Mouse (Mus musculus): ENCODE measurements at regions not wholly inside any gene's neighbourhood (a gene's known extent, or its start where the extent isn't known, plus 50 kb on each side); places are given as distances from the start of the nearest gene placed in this dataset.

GRCm38 (mm10) chr2:146763522-146764144 lies 92.0 kb upstream of the Kiz start:
- DNase-seq (ENCODE audit: extremely low read depth), result no peak
- in situ Hi-C loops (cut with MboI; ENCODE audit: low pct_ligation_motif_present, low pct_unique_long_range_greater_than_20kb, low sequenced_read_pairs), result no loop called here
- dilution Hi-C loops (cut with MboI; ENCODE audit: extremely low pct_ligation_motif_present, extremely low pct_unique_long_range_greater_than_20kb, low sequenced_read_pairs), result no loop called here
- Histone ChIP-seq H3K79me2 (replicated peaks; ENCODE audit: control insufficient read depth, extremely low read depth, insufficient read depth, poor library complexity, severe bottlenecking) (no peaks in the 10 kb centered on the region), H3K27ac (ENCODE audit: insufficient read depth, low read depth) (no peak overlapping the region), H3K9ac (ENCODE audit: insufficient read depth, low read depth) (no peak overlapping the region), H3K9me3 (replicated peaks; ENCODE audit: low read length) (no peaks in the 10 kb centered on the region), H3K4me2 (ENCODE audit: insufficient read depth, low read depth, poor library complexity, severe bottlenecking) (no peak overlapping the region), H3K4me3 (replicated peaks in 1 of 3; ENCODE audit: low read depth in 2 of 3, low read length in 2 of 3, poor library complexity in 1 of 3) (no peak overlapping the region), H3K27me3 (replicated peaks) (no peaks in the 10 kb centered on the region), H3K4me1 (ENCODE audit: control insufficient read depth in 1 of 2, insufficient read depth in 2 of 2) (peaks cover 0 to under 1% of the 10 kb centered on the region in 2 experiments; a peak in 1 of 4 replicates), H3K36me3 (replicated peaks in 1 of 2; ENCODE audit: control insufficient read depth in 1 of 2, insufficient read depth in 1 of 2, low read length in 1 of 2) (no peaks in the 10 kb centered on the region)
- TF ChIP-seq USF1 (IDR thresholded peaks at IDR 0.05; ENCODE audit: low read depth, low read length) (no peak), TCF12 (IDR thresholded peaks at IDR 0.05; ENCODE audit: low read depth, low read length) (no peak), RAD21 (IDR thresholded peaks at IDR 0.05; ENCODE audit: low read depth, low read length) (no peak), TBP (conservative IDR thresholded peaks at IDR 0.05; ENCODE audit: low read depth, low read length) (no peak), NRF1 (IDR thresholded peaks at IDR 0.05; ENCODE audit: low read depth, low read length) (no peak), ZMIZ1 (IDR thresholded peaks at IDR 0.05; ENCODE audit: low read depth, low read length) (no peak), SIN3A (IDR thresholded peaks at IDR 0.05; ENCODE audit: low read length) (no peak), POLR2AphosphoS2 (IDR thresholded peaks at IDR 0.05; ENCODE audit: low read depth, low read length) (no peak), MEF2A (IDR thresholded peaks at IDR 0.05; ENCODE audit: borderline replicate concordance, low read depth, low read length) (no peak), CHD2 (IDR thresholded peaks at IDR 0.05; ENCODE audit: low read length) (no peak), IRF4 (IDR thresholded peaks at IDR 0.05; ENCODE audit: low read depth, low read length) (no peak), ELF1 (IDR thresholded peaks at IDR 0.05; ENCODE audit: low read depth, low read length) (no peak), EP300 (IDR thresholded peaks at IDR 0.05; ENCODE audit: low read length) (no peak), NELFE (IDR thresholded peaks at IDR 0.05; ENCODE audit: low read depth, low read length) (no peak), CTCF (conservative IDR thresholded peaks at IDR 0.05 in 1 of 2, IDR thresholded peaks at IDR 0.05 in 1 of 2; ENCODE audit: low read depth in 2 of 2, low read length in 2 of 2) (no peak), MAX (IDR thresholded peaks at IDR 0.05; ENCODE audit: low read length) (no peak), RCOR1 (conservative IDR thresholded peaks at IDR 0.05; ENCODE audit: low read depth, low read length) (no peak), BHLHE40 (IDR thresholded peaks at IDR 0.05; ENCODE audit: low read depth, low read length) (no peak)

- no peaks in the 10 kb centered on the region for H3K79me2 ChIP-seq (replicated peaks; ENCODE audit: control insufficient read depth, extremely low read depth, insufficient read depth, poor library complexity, severe bottlenecking)
- DNase-seq (ENCODE audit: extremely low read depth), result no peak
- H3K4me3 ChIP-seq (replicated peaks in 1 of 3; ENCODE audit: low read depth in 2 of 3, low read length in 2 of 3, poor library complexity in 1 of 3), result no peak overlapping the region
- H3K27me3 ChIP-seq (replicated peaks), result no peaks in the 10 kb centered on the region
- H3K4me1 ChIP-seq (ENCODE audit: control insufficient read depth in 1 of 2, insufficient read depth in 2 of 2), result peaks cover 0 to 5% of the 10 kb centered on the region in 2 experiments; a peak in 1 of 4 replicates
- no peaks in the 10 kb centered on the region for H3K9me3 ChIP-seq (replicated peaks; ENCODE audit: low read length)
- no peaks in the 10 kb centered on the region for H3K36me3 ChIP-seq (replicated peaks in 1 of 2; ENCODE audit: control insufficient read depth in 1 of 2, insufficient read depth in 1 of 2, low read length in 1 of 2)
- TF ChIP-seq POLR2A (IDR thresholded peaks at IDR 0.05; ENCODE audit: low read depth, low read length) (no peak), ZMIZ1 (IDR thresholded peaks at IDR 0.05; ENCODE audit: low read depth, low read length) (no peak), ZC3H11A (IDR thresholded peaks at IDR 0.05; ENCODE audit: low read depth, low read length) (no peak)
- no peak overlapping the region for H3K9ac ChIP-seq (ENCODE audit: insufficient read depth, low read depth)
- in situ Hi-C loops (cut with MboI; ENCODE audit: low pct_ligation_motif_present, low pct_unique_long_range_greater_than_20kb, low sequenced_read_pairs) (no loop called here), dilution Hi-C loops (cut with MboI; ENCODE audit: extremely low pct_ligation_motif_present, extremely low pct_unique_long_range_greater_than_20kb, low sequenced_read_pairs) (no loop called here)
- H3K27ac ChIP-seq (ENCODE audit: insufficient read depth, low read depth), result no peak overlapping the region
- H3K4me2 ChIP-seq (ENCODE audit: insufficient read depth, low read depth, poor library complexity, severe bottlenecking), result no peak overlapping the region
These were observed 91.1 kb upstream of the Kiz start for GRCm38 (mm10) chr2:146764313-146765255.

All from CH12.LX (cell line).